Mouse (Mus musculus) bone marrow, adult 2 months (tissue): Measurements from ENCODE around the gene Camkv.

Experiments used
- CTCF ChIP-seq: fragments of 200-500 bp; IDR thresholded peaks from 2 replicates; pipeline ENCODE4 v1.5.1; 2011; ENCODE audit warnings: low read length, control low read depth; ENCODE audit not compliant: control insufficient read depth, insufficient read depth
- POLR2A ChIP-seq: fragments of 200-500 bp; IDR thresholded peaks from 2 replicates; pipeline ENCODE4 v1.6.1; 2011; ENCODE audit warnings: low read depth, mild to moderate bottlenecking, control low read depth, low read length, borderline replicate concordance; ENCODE audit not compliant: control insufficient read depth

- TF ChIP-seq CTCF: no peak
- peak; percentile 51; the same call in 1 of the 2 replicates for TF ChIP-seq POLR2A
Observed at GRCm38 (mm10) chr9:107950460-107951355, 15.2 kb downstream of the Camkv start.
